8 mouse cellular contexts compared by ENCODE assay signal in genomic region chr10:58498516-58498915, GRCm38 (mm10). TPM values are rescaled to one million over a fixed set of nuclear protein-coding genes. Genes with fewer than 3 reads are reported as not detected.
DNase-seq lines count a peak whose midpoint lies in the region; ATAC-seq and TF ChIP-seq lines count a peak whose summit lies in the region.

No protein-coding gene starts in this region.

- no peak for ATAC-seq in heart, embryonic 16.5 days (replicated peaks; ENCODE audit: extremely low read depth, insufficient read depth, low FRiP score)
- ATAC-seq in hindbrain, postnatal 0 days, result no peak
- no peak for ATAC-seq in midbrain, embryonic 15.5 days (replicated peaks)

- TF ChIP-seq POLR2A in bone marrow macrophage, adult 2 months (IDR thresholded peaks at IDR 0.05; ENCODE audit: borderline replicate concordance, low read depth, low read length), result no peak

- H3K4me1 ChIP-seq in heart, embryonic 16.5 days (ENCODE audit: control insufficient read depth, insufficient read depth, low read length), result peaks cover 9% of the 10 kb centered on the region
- H3K4me1 ChIP-seq in bone marrow macrophage, adult 2 months (ENCODE audit: control insufficient read depth, insufficient read depth, low read length), result peaks cover 2% of the 10 kb centered on the region; the same call in 1 of the 2 replicates
- H3K4me1 ChIP-seq in hindbrain, postnatal 0 days (ENCODE audit: insufficient read depth, low read length), result no peaks in the 10 kb centered on the region
- H3K4me1 ChIP-seq in midbrain, embryonic 15.5 days, result peaks cover 10% of the 10 kb centered on the region

- H3K9me3 ChIP-seq in heart, embryonic 16.5 days (replicated peaks; ENCODE audit: control insufficient read depth, low read length), result no peaks in the 10 kb centered on the region
- no peaks in the 10 kb centered on the region for H3K9me3 ChIP-seq in hindbrain, postnatal 0 days (ENCODE audit: low read length)
- H3K9me3 ChIP-seq in midbrain, embryonic 15.5 days, result no peaks in the 10 kb centered on the region

- 51% methylated on average over 2 of the region's 2 CpGs for WGBS in heart, embryonic 16.5 days
- 63% methylated on average over 2 of the region's 2 CpGs for WGBS in hindbrain, postnatal 0 days
- 54% methylated on average over 2 of the region's 2 CpGs for WGBS in midbrain, embryonic 15.5 days

- peak overlapping the region; percentile 89 for H3K27ac ChIP-seq in heart, embryonic 16.5 days (ENCODE audit: low read length)
- H3K27ac ChIP-seq in bone marrow macrophage, adult 2 months (ENCODE audit: insufficient read depth, low read depth, low read length), result no peak overlapping the region
- no peak overlapping the region for H3K27ac ChIP-seq in hindbrain, postnatal 0 days
- no peak overlapping the region for H3K27ac ChIP-seq in midbrain, embryonic 15.5 days

- no peak for DNase-seq in heart, adult 9 months (ENCODE audit: low spot score in 2 of 2)
- no peak for DNase-seq in hindbrain, postnatal 0 days (ENCODE audit: low spot score)
- no peak for DNase-seq in right cerebral cortex, postnatal 14 days
- no peak for DNase-seq in frontal cortex, postnatal 25 days (ENCODE audit: low spot score in 2 of 2)
- DNase-seq in c-Kit-positive CD71-positive TER-119-positive erythroid progenitor cells, embryonic 14.5 days (ENCODE audit: low spot score), result no peak

- no peaks in the 10 kb centered on the region for H3K27me3 ChIP-seq in heart, embryonic 16.5 days (ENCODE audit: control insufficient read depth, insufficient read depth, low read length)
- H3K27me3 ChIP-seq in hindbrain, postnatal 0 days (ENCODE audit: insufficient read depth, low read length), result no peaks in the 10 kb centered on the region
- H3K27me3 ChIP-seq in midbrain, embryonic 15.5 days (replicated peaks), result no peaks in the 10 kb centered on the region

- peak overlapping the region; percentile 76 for H3K9ac ChIP-seq in heart, embryonic 16.5 days (ENCODE audit: low read length)
- H3K9ac ChIP-seq in hindbrain, postnatal 0 days (replicated peaks; ENCODE audit: low read length), result peak overlapping the region; percentile 57
- peak overlapping the region; percentile 64; the same call in 1 of the 2 replicates for H3K9ac ChIP-seq in midbrain, embryonic 15.5 days

- peak overlapping the region; percentile 65 for H3K4me2 ChIP-seq in heart, embryonic 16.5 days (ENCODE audit: low read depth, low read length)
- peak overlapping the region; percentile 62 for H3K4me2 ChIP-seq in hindbrain, postnatal 0 days (ENCODE audit: low read depth, low read length)
- H3K4me2 ChIP-seq in midbrain, embryonic 15.5 days, result peak overlapping the region; percentile 70

- H3K36me3 ChIP-seq in heart, embryonic 16.5 days (ENCODE audit: control insufficient read depth, insufficient read depth), result peaks cover 11% of the 10 kb centered on the region
- peaks cover 4% of the 10 kb centered on the region; the same call in 1 of the 2 replicates for H3K36me3 ChIP-seq in hindbrain, postnatal 0 days (ENCODE audit: insufficient read depth, low read length)
- peaks cover 8% of the 10 kb centered on the region; the same call in 1 of the 2 replicates for H3K36me3 ChIP-seq in midbrain, embryonic 15.5 days (replicated peaks)

- TF ChIP-seq CTCF in bone marrow macrophage, adult 2 months (IDR thresholded peaks at IDR 0.05; ENCODE audit: low read depth, low read length), result no peak
- TF ChIP-seq CTCF in hindbrain, postnatal 0 days (IDR thresholded peaks at IDR 0.05; ENCODE audit: low read depth), result no peak

- peak overlapping the region; percentile 79 for H3K4me3 ChIP-seq in heart, embryonic 16.5 days (ENCODE audit: low read length)
- H3K4me3 ChIP-seq in bone marrow macrophage, adult 2 months (ENCODE audit: insufficient read depth, low read length), result peak overlapping the region; percentile 96
- peak overlapping the region; percentile 78 for H3K4me3 ChIP-seq in hindbrain, postnatal 0 days (ENCODE audit: low read length)
- peak overlapping the region; percentile 87 for H3K4me3 ChIP-seq in midbrain, embryonic 15.5 days

RNA-seq across cellular contexts. Expression of gene Ccdc138, which starts 0.8 kb away (rescaled TPM):
- polyA plus RNA-seq in heart, embryonic 16.5 days (2015; fragmentation: Nextera tagmentation; extraction: Ambion mirVana), result 6.6 and 7.2 TPM in 2 replicates
- polyA plus RNA-seq in bone marrow macrophage, adult 2 months (2012; ENCODE audit: insufficient read depth, insufficient read length, missing spikeins), result 1.1 and 1.9 TPM in 2 replicates
- total RNA-seq in hindbrain, postnatal 0 days (2014; rRNA removed), result 0.83 and 2.0 TPM in 2 replicates
- polyA plus RNA-seq in hindbrain, postnatal 0 days (2015; fragmentation: Nextera tagmentation; extraction: Ambion mirVana), result 6.4 and 6.9 TPM in 2 replicates
- 9.6 and 10.0 TPM in 2 replicates for polyA plus RNA-seq in midbrain, embryonic 15.5 days (2015; fragmentation: Nextera tagmentation; extraction: Ambion mirVana)

RNA-seq across cellular contexts. Expression of gene Ranbp2, which starts 51.8 kb away (rescaled TPM):
- 14.0 and 15.4 TPM in 2 replicates for polyA plus RNA-seq in heart, embryonic 16.5 days (2015; fragmentation: Nextera tagmentation; extraction: Ambion mirVana)
- polyA plus RNA-seq in bone marrow macrophage, adult 2 months (2012; ENCODE audit: insufficient read depth, insufficient read length, missing spikeins), result 38.0 and 42.2 TPM in 2 replicates
- total RNA-seq in hindbrain, postnatal 0 days (2014; rRNA removed), result 32.1 and 32.6 TPM in 2 replicates
- polyA plus RNA-seq in hindbrain, postnatal 0 days (2015; fragmentation: Nextera tagmentation; extraction: Ambion mirVana), result 12.9 and 13.5 TPM in 2 replicates
- polyA plus RNA-seq in midbrain, embryonic 15.5 days (2015; fragmentation: Nextera tagmentation; extraction: Ambion mirVana), result 15.2 and 16.0 TPM in 2 replicates
